Mouse (Mus musculus): ENCODE measurements around the gene Rtn2. TPM values are rescaled to one million over a fixed set of nuclear protein-coding genes. Genes with fewer than 3 reads are reported as not detected.

Gene Rtn2
- total and polyA plus RNA-seq, 2 experiments: 0.62 to 0.65 TPM

DNA sequence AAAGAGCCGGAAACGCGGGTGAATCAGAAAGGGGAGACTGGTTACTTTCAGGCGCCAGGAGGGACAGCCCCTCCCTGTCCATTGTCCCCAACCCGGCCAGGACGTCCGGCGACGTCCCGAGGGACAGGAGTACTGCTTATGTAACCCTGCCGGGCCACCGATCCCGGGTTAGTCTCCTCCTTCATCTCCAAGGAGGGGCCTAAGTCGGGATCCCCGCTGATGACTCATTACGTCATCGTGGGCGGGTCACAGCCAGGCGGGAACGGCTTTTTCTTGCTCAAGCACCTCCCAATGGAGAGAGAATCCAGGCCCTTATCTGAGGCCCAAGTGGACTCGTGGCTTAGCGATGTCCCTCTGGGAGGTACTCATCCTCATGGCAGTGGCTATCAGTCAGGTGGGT is 44.7 kb downstream of the Rtn2 start:
- Histone ChIP-seq H3K79me2 (ENCODE audit: control insufficient read depth, insufficient read depth, low read length) (no peaks in the 10 kb centered on the region), H3K4me1 (ENCODE audit: control insufficient read depth, insufficient read depth, low read length) (peaks cover 2% of the 10 kb centered on the region; the same call in 1 of the 2 replicates), H3K9ac (ENCODE audit: low read depth, low read length) (no peak overlapping the region), H3K27ac (replicated peaks; ENCODE audit: insufficient read depth, low read depth, low read length) (peak overlapping the region; percentile 40), H3K36me3 (ENCODE audit: control insufficient read depth, insufficient read depth, low read length) (no peaks in the 10 kb centered on the region), H3K4me3 (ENCODE audit: insufficient read depth, low read depth, low read length) (peak overlapping the region; percentile 7; the same call in 1 of the 2 replicates), H3K27me3 (ENCODE audit: control insufficient read depth, insufficient read depth, low read length) (no peaks in the 10 kb centered on the region)
- WGBS: 1% methylated on average over 22 of the region's 22 CpGs
- TF ChIP-seq POLR2A (IDR thresholded peaks at IDR 0.05; ENCODE audit: extremely low read depth, insufficient read depth, low read length): no peak
- no peak for TF ChIP-seq CTCF (IDR thresholded peaks at IDR 0.05; ENCODE audit: low read depth, low read length)
- peak; percentile 82 for DNase-seq (ENCODE audit: extremely low read depth, low read depth, low spot score)

DNA sequence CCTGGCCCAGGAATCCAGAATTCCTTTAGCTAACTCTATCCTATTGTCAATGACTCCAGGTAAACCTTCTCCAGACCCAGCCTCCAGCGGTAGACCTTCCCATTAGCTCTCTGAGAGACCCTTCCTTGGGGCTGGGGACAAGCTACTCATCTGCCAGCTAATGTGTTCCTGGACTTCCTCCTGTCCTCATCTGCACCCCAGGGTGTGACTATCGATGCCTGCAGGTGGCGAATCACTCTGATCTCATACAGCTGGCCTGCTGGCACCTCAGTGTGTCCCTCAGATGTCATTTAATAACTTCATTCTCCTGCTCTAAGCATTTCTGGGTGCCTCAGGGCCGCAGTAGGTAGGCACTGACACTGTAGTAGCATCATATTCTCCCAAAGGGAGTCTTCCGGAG is 45.4 kb downstream of the Rtn2 start:
- TF ChIP-seq CTCF (IDR thresholded peaks at IDR 0.05; ENCODE audit: low read depth, low read length) (no peak), POLR2A (IDR thresholded peaks at IDR 0.05; ENCODE audit: extremely low read depth, insufficient read depth, low read length) (no peak)
- no peak overlapping the region for H3K27ac ChIP-seq (replicated peaks; ENCODE audit: insufficient read depth, low read depth, low read length)
- no peaks in the 10 kb centered on the region for H3K36me3 ChIP-seq (ENCODE audit: control insufficient read depth, insufficient read depth, low read length)
- peaks cover 2% of the 10 kb centered on the region; the same call in 1 of the 2 replicates for H3K4me1 ChIP-seq (ENCODE audit: control insufficient read depth, insufficient read depth, low read length)
- no peak overlapping the region for H3K4me3 ChIP-seq (ENCODE audit: insufficient read depth, low read depth, low read length)
- no peak for DNase-seq (ENCODE audit: extremely low read depth, low read depth, low spot score)
- H3K27me3 ChIP-seq (ENCODE audit: control insufficient read depth, insufficient read depth, low read length): no peaks in the 10 kb centered on the region
- H3K79me2 ChIP-seq (ENCODE audit: control insufficient read depth, insufficient read depth, low read length): no peaks in the 10 kb centered on the region
- 87% methylated on average over 5 of the region's 5 CpGs for WGBS
- H3K9ac ChIP-seq (ENCODE audit: low read depth, low read length): no peak overlapping the region

DNA sequence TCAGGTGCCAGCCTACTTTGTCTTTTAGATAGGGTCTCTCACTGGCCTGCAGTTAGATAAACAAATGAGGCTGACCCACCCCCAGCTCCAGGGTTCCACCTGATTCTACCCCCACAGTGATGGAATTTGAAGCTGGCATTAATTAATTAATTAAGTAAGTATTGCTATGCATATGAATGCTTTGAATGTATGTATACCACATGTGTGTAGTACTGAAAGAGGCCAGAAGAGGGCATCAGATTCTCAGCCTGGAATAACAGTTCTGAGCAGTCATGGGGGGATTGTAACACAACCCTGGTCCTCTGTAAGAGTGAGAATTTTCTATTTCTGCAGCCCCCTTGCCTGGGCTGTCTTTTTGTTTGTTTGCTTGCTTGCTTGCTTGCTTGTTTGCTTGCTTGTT is 46.0 kb downstream of the Rtn2 start:
- Histone ChIP-seq H3K27me3 (ENCODE audit: control insufficient read depth, insufficient read depth, low read length) (no peaks in the 10 kb centered on the region), H3K79me2 (ENCODE audit: control insufficient read depth, insufficient read depth, low read length) (no peaks in the 10 kb centered on the region)

DNA sequence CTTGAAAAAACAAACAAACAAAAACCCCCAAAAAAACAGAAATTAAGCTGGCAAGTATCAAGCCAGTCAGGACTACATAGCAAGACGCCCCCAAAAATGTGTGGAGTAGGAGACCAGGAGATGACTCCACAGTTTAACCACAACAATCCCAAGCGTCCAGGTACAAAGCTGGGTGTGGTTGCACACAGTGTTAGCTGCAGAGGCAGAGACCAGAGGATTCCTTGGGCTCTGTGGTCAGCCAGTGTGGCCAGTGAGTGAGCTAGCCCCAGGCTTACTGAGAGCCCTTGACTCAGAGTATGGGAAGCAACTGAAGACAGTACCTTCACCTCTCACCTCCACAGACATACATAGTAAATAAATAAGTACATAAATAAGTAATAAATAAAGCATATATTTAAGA is 49.5 kb downstream of the Rtn2 start:
- H3K27ac ChIP-seq (replicated peaks; ENCODE audit: insufficient read depth, low read depth, low read length): no peak overlapping the region
- no peaks in the 10 kb centered on the region for H3K79me2 ChIP-seq (ENCODE audit: control insufficient read depth, insufficient read depth, low read length)
- H3K27me3 ChIP-seq (ENCODE audit: control insufficient read depth, insufficient read depth, low read length): no peaks in the 10 kb centered on the region
- H3K4me3 ChIP-seq (ENCODE audit: insufficient read depth, low read depth, low read length): no peak overlapping the region
- WGBS: 90% methylated on average over 2 of the region's 2 CpGs
- H3K4me1 ChIP-seq (ENCODE audit: control insufficient read depth, insufficient read depth, low read length): peaks cover 4% of the 10 kb centered on the region; the same call in 1 of the 2 replicates
- no peaks in the 10 kb centered on the region for H3K36me3 ChIP-seq (ENCODE audit: control insufficient read depth, insufficient read depth, low read length)
- H3K9ac ChIP-seq (ENCODE audit: low read depth, low read length): no peak overlapping the region
- TF ChIP-seq POLR2A (IDR thresholded peaks at IDR 0.05; ENCODE audit: extremely low read depth, insufficient read depth, low read length): no peak
- TF ChIP-seq CTCF (IDR thresholded peaks at IDR 0.05; ENCODE audit: low read depth, low read length): no peak
- no peak for DNase-seq (ENCODE audit: extremely low read depth, low read depth, low spot score)

More for the DNA sequence above, 46.0 kb downstream of the Rtn2 start:
- DNase-seq (ENCODE audit: extremely low read depth, low read depth, low spot score): no peak
- TF ChIP-seq CTCF (IDR thresholded peaks at IDR 0.05; ENCODE audit: low read depth, low read length): peak; percentile 23; the same call in 1 of the 2 replicates
- no peak for TF ChIP-seq POLR2A (IDR thresholded peaks at IDR 0.05; ENCODE audit: extremely low read depth, insufficient read depth, low read length)
- H3K4me1 ChIP-seq (ENCODE audit: control insufficient read depth, insufficient read depth, low read length): peaks cover 4% of the 10 kb centered on the region; the same call in 1 of the 2 replicates
- H3K27ac ChIP-seq (replicated peaks; ENCODE audit: insufficient read depth, low read depth, low read length): no peak overlapping the region
- H3K36me3 ChIP-seq (ENCODE audit: control insufficient read depth, insufficient read depth, low read length): no peaks in the 10 kb centered on the region
- H3K4me3 ChIP-seq (ENCODE audit: insufficient read depth, low read depth, low read length): no peak overlapping the region
- no peak overlapping the region for H3K9ac ChIP-seq (ENCODE audit: low read depth, low read length)

DNA sequence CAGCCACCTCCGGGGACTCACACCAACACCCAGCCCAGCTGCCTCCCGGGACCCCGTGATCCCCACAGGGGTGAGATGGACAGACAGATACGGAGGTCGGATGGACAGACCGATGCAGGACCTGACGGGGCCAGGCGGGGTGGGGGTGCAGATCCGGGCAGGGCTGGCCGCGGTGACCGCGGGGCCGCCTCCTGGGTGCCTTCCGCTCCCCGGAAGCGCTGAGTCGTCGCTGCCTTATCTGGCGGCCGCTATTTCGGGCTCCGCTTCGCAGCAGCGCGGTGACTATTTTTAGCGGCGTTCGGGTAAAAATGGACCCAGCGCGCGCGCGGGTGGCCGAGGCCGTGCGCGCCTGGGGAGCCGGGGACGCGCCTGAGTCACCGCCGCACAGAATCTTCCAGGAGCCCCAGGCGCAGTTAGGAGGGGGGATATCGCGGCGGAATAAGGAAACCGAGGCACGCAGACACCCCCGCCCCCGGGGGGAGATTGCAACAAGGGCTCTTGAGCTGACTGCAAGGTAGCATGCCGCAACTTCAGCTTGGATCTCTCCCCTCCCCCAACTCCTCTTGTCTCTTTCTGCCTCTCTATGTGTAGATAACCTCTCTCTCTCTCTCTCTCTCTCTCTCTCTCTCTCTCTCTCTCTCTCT is 50.4 kb downstream of the Rtn2 start:
- H3K27ac ChIP-seq (replicated peaks; ENCODE audit: insufficient read depth, low read depth, low read length): peak overlapping the region; percentile 30
- peaks cover 1% of the 10 kb centered on the region; the same call in 1 of the 2 replicates for H3K4me1 ChIP-seq (ENCODE audit: control insufficient read depth, insufficient read depth, low read length)
- H3K4me3 ChIP-seq (ENCODE audit: insufficient read depth, low read depth, low read length): peak overlapping the region; percentile 52
- H3K9ac ChIP-seq (ENCODE audit: low read depth, low read length): peak overlapping the region; percentile 76
- no peaks in the 10 kb centered on the region for H3K36me3 ChIP-seq (ENCODE audit: control insufficient read depth, insufficient read depth, low read length)
- no peaks in the 10 kb centered on the region for H3K79me2 ChIP-seq (ENCODE audit: control insufficient read depth, insufficient read depth, low read length)
- no peak for DNase-seq (ENCODE audit: extremely low read depth, low read depth, low spot score)
- no peak for TF ChIP-seq POLR2A (IDR thresholded peaks at IDR 0.05; ENCODE audit: extremely low read depth, insufficient read depth, low read length)
- under 1% methylated on average over 52 of the region's 52 CpGs for WGBS
- no peaks in the 10 kb centered on the region for H3K27me3 ChIP-seq (ENCODE audit: control insufficient read depth, insufficient read depth, low read length)

DNA sequence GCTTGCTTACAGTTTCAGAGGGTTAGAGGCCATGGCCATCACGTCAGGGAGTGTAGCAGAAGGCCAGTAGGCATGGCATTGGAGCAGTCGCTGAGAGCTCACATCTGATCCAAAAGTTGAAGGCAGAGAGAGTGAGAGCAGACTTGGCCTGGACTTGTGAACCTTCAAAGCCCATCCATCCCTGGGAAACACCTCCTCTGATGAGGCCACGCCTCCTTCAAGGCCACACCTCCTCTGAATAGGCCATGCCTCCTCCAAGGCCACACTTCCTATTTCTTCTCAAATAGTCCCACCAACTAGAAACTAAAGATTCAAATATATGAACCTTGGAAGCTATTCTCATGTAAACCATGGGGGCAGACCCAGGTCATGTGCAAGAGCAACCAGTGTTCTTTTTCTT is 53.2 kb downstream of the Rtn2 start:
- H3K4me1 ChIP-seq (ENCODE audit: control insufficient read depth, insufficient read depth, low read length): peaks cover 1% of the 10 kb centered on the region; the same call in 1 of the 2 replicates
- DNase-seq (ENCODE audit: extremely low read depth, low read depth, low spot score): peak; percentile 65
- H3K27me3 ChIP-seq (ENCODE audit: control insufficient read depth, insufficient read depth, low read length): no peaks in the 10 kb centered on the region
- no peak overlapping the region for H3K9ac ChIP-seq (ENCODE audit: low read depth, low read length)
- H3K79me2 ChIP-seq (ENCODE audit: control insufficient read depth, insufficient read depth, low read length): no peaks in the 10 kb centered on the region
- TF ChIP-seq CTCF (IDR thresholded peaks at IDR 0.05; ENCODE audit: low read depth, low read length): no peak
- TF ChIP-seq POLR2A (IDR thresholded peaks at IDR 0.05; ENCODE audit: extremely low read depth, insufficient read depth, low read length): no peak
- no peak overlapping the region for H3K4me3 ChIP-seq (ENCODE audit: insufficient read depth, low read depth, low read length)
- H3K36me3 ChIP-seq (ENCODE audit: control insufficient read depth, insufficient read depth, low read length): no peaks in the 10 kb centered on the region
- WGBS: 40% methylated on average over 3 of the region's 3 CpGs
- no peak overlapping the region for H3K27ac ChIP-seq (replicated peaks; ENCODE audit: insufficient read depth, low read depth, low read length)
